Mouse (Mus musculus) midbrain, embryonic 11.5 days (tissue): ENCODE measurements around the gene Cadm2. TPM values are rescaled to one million over a fixed set of nuclear protein-coding genes. Genes with fewer than 3 reads are reported as not detected.
A peak's percentile ranks its signal among the peaks of the same experiment; 100 is the strongest.

Experiments used
- ATAC-seq: fragments of 200-750 bp; cut with Nextera tagmentation; 2 replicates; pipeline ENCODE4 v1.8.0; 2017; ENCODE audit warnings: moderate TSS enrichment, moderate library complexity; ENCODE audit not compliant: low FRiP score
- DNase-seq: peaks from one replicate; pipeline ENCODE4 v3.0.0; 2015; ENCODE audit warnings: low spot score; ENCODE audit errors: missing footprints
- H3K27ac ChIP-seq: fragments of 300-500 bp; sonication (generic); 2 replicates; pipeline ENCODE4 v1.5.1; 2014; ENCODE audit warnings: low read depth, low read length
- H3K27me3 ChIP-seq: fragments of 300-500 bp; sonication (generic); 2 replicates; pipeline ENCODE4 v1.6.1; 2014; ENCODE audit warnings: mild to moderate bottlenecking, low read length, moderate library complexity, mixed read lengths; ENCODE audit not compliant: control insufficient read depth, insufficient read depth
- H3K36me3 ChIP-seq: fragments of 300-500 bp; sonication (generic); 2 replicates; pipeline ENCODE4 v1.6.1; 2014; ENCODE audit warnings: mild to moderate bottlenecking, low read length, moderate library complexity, mixed read lengths; ENCODE audit not compliant: control insufficient read depth, insufficient read depth
- H3K4me1 ChIP-seq: fragments of 300-500 bp; sonication (generic); 2 replicates; pipeline ENCODE4 v1.6.1; 2014; ENCODE audit warnings: low read length; ENCODE audit not compliant: control insufficient read depth, insufficient read depth
- H3K4me2 ChIP-seq: fragments of 300-500 bp; sonication (generic); 2 replicates; pipeline ENCODE4 v1.6.1; 2014; ENCODE audit warnings: mild to moderate bottlenecking, moderate library complexity
- H3K4me3 ChIP-seq: fragments of 300-500 bp; sonication (generic); 2 replicates; pipeline ENCODE4 v1.5.1; 2014; ENCODE audit warnings: low read depth, low read length
- H3K9ac ChIP-seq: fragments of 300-500 bp; sonication (generic); 2 replicates; pipeline ENCODE4 v1.6.1; 2014; ENCODE audit warnings: low read length
- H3K9me3 ChIP-seq: fragments of 300-500 bp; sonication (generic); 2 replicates; pipeline ENCODE4 v1.6.1; 2016; ENCODE audit warnings: low read length; ENCODE audit not compliant: control insufficient read depth
- WGBS: fragments of 180-500 bp; shearing (Covaris S2); extraction: QIAGEN DNeasy Blood & Tissue Kit; methylation state at CpG from one replicate; pipeline ENCODE4 v1.1.7; 2014; 5-methylcytosine and 5-hydroxymethylcytosine counted together
- polyA plus RNA-seq: library from polyadenylated mRNA; unstranded; fragments of >200 nt; fragmentation: Nextera tagmentation; extraction: Ambion mirVana; gene quantifications from 2 replicates; pipeline ENCODE4 v1.2.1, GENCODE M21; 2014

Gene Cadm2
- polyA plus RNA-seq, 1 experiment from 2014 or later, result 2.0 TPM

DNA sequence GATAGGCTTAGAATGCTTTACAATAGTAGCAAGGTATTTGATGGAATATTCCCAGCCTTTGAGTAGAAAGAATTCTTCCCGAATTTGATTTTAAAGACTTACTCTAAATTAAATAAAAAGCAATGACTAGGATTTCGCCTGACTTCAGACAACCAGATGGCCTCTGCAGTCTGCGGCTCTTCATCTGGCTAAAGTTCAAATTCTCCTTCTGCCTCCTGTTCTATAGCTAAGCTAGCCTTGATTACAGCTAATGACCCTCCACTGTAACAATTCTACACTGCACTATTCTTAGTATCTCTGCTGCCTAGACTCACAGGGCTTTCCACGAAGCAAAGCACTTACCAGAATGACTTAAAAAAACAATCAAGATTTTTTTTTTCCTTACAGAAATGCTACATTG is 495.9 kb downstream of the Cadm2 start:
- Histone ChIP-seq H3K9ac (no peak overlapping the region), H3K27ac (no peak overlapping the region), H3K4me3 (no peak overlapping the region), H3K27me3 (no peaks in the 10 kb centered on the region), H3K4me2 (no peak overlapping the region), H3K9me3 (no peaks in the 10 kb centered on the region), H3K36me3 (no peaks in the 10 kb centered on the region), H3K4me1 (no peaks in the 10 kb centered on the region)
- WGBS, result 89% methylated on average over 4 of the region's 4 CpGs
- ATAC-seq, result no peak
- DNase-seq, result no peak

DNA sequence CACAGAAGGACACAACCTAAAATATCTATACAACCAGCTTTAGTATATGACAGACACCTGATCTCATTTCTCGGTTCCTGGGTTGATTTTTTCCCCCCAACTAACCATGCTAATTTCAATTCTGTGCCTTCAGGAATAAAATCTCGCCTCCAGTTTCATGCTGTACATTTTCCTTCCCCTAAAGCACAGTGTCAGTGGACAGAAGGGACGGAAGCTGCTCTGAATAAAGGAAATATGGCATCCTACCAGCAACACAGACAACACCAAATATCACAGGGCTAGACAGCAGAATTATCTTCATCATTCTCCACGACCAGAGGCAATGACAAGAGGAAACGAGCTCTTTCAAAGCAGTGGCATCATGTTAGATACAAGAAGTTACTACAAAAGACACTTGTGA is 498.2 kb downstream of the Cadm2 start:
- no peaks in the 10 kb centered on the region for H3K36me3 ChIP-seq
- no peak overlapping the region for H3K4me2 ChIP-seq
- H3K27ac ChIP-seq, result no peak overlapping the region
- WGBS, result 77% methylated on average over 5 of the region's 5 CpGs
- ATAC-seq (no peak), DNase-seq (no peak)
- H3K9me3 ChIP-seq, result no peaks in the 10 kb centered on the region
- no peak overlapping the region for H3K4me3 ChIP-seq
- H3K4me1 ChIP-seq, result no peaks in the 10 kb centered on the region
- H3K9ac ChIP-seq, result no peak overlapping the region
- no peaks in the 10 kb centered on the region for H3K27me3 ChIP-seq

DNA sequence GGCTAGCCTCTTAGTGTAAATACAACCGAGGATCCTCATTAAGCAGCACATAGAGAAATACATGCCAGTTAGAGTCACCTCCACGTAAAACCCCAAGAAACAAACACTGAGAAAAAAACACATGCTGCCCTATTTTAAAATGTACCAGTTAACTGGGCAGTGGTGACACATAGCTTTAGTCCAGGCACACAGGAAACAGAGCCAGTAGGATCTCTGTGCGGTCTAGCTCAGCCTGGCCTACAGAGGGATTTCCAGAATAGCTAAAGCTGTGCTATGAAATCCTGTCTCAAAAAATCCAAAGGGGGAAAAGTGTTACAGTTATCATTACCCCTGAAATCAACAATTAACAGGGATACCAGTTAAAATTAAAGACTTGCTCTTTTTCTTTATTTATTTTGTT is 498.9 kb downstream of the Cadm2 start:
- no peaks in the 10 kb centered on the region for H3K4me1 ChIP-seq

DNA sequence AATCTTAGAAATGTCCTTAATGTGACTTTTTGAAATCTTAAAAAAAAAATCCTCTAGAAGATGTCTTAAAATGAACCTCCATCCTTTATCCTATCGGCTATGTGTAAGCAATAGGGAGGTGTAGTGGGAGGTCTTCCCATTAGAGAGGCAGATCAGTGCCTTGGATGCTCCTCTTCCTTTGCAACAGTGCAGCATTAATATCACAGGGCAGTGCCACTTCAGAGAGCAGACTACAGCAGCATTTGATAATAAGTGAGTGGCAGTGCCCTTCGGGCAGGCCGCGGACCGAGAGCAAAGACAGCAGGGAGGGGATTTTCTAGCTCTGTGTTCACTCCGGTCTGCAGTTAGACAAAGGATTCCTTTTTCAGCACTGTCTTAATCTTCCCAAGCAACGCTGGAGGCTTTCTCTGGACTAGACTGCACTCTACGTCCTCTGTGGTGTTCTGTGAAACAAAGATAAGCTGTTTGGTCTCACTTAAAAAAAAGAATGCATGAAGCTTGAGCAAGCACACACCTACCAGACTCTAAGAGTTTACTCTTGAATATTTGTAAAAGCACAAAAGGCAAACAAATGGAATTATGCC is 514.1 kb downstream of the Cadm2 start:
- H3K36me3 ChIP-seq, result no peaks in the 10 kb centered on the region
- ATAC-seq, result peak; percentile 70
- H3K27ac ChIP-seq, result no peak overlapping the region
- no peak overlapping the region for H3K4me3 ChIP-seq
- no peak overlapping the region for H3K4me2 ChIP-seq
- no peaks in the 10 kb centered on the region for H3K9me3 ChIP-seq
- DNase-seq, result peak; percentile 84
- WGBS, result 16% methylated on average over 8 of the region's 8 CpGs
- H3K4me1 ChIP-seq, result 0 out of 2 replicates have a peak, but pooled peaks cover 2% of the 10 kb centered on the region
- no peak overlapping the region for H3K9ac ChIP-seq
- H3K27me3 ChIP-seq, result no peaks in the 10 kb centered on the region

More for the DNA sequence above, 498.9 kb downstream of the Cadm2 start:
- Histone ChIP-seq H3K27ac (no peak overlapping the region), H3K9ac (no peak overlapping the region), H3K9me3 (no peaks in the 10 kb centered on the region), H3K4me3 (no peak overlapping the region), H3K27me3 (no peaks in the 10 kb centered on the region), H3K36me3 (no peaks in the 10 kb centered on the region), H3K4me2 (no peak overlapping the region)
- DNase-seq, result no peak
- 89% methylated on average over 3 of the region's 3 CpGs for WGBS
- no peak for ATAC-seq

DNA sequence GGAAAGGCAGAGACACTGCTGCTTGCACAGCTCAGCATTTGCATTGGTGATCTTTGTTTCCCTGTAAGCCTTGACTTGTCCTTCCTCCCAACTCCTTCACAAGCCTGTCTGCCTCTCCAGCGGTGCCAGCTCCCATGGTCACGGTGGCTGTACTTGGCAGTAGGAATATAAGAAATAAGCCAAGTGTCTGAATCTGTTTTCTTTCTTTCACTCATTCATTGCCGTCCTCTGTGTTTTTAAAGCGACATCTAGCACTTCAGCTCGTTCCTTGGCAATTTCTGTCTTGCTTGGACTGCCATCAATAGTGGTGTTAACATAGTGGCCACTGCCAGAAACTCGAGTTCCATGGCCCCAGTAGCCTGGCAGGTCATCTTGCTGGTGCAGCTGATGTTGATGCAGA is 524.0 kb downstream of the Cadm2 start:
- DNase-seq (no peak), ATAC-seq (no peak)
- no peaks in the 10 kb centered on the region for H3K9me3 ChIP-seq
- no peak overlapping the region for H3K27ac ChIP-seq
- H3K4me1 ChIP-seq, result no peaks in the 10 kb centered on the region
- no peak overlapping the region for H3K9ac ChIP-seq
- 76% methylated on average over 6 of the region's 6 CpGs for WGBS
- no peak overlapping the region for H3K4me3 ChIP-seq
- no peak overlapping the region for H3K4me2 ChIP-seq
- no peaks in the 10 kb centered on the region for H3K27me3 ChIP-seq
- H3K36me3 ChIP-seq, result no peaks in the 10 kb centered on the region

DNA sequence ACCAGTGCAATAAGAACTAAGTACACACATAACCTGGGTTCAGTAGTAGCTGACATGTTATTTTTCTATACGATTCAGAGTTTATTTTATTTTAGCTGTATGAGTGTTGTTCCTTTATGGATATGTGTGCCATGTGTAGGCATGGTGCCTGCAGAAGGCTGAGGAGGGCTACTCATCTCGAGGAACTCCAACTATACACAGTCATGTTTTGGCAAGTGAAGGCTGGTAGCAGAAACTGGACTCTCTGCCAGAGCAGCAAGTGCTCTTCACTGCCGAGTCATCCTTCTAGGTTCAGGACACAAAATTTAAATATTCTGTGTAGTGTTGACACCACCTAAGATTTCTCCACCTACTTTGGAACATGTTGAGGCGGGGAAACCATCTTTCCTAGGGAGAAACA is 524.8 kb downstream of the Cadm2 start:
- Histone ChIP-seq H3K27me3 (no peaks in the 10 kb centered on the region), H3K9me3 (no peaks in the 10 kb centered on the region), H3K4me2 (no peak overlapping the region), H3K9ac (no peak overlapping the region), H3K4me3 (no peak overlapping the region), H3K36me3 (no peaks in the 10 kb centered on the region), H3K27ac (no peak overlapping the region), H3K4me1 (no peaks in the 10 kb centered on the region)
- no peak for ATAC-seq
- WGBS, result 90% methylated on average over 4 of the region's 4 CpGs
- no peak for DNase-seq

DNA sequence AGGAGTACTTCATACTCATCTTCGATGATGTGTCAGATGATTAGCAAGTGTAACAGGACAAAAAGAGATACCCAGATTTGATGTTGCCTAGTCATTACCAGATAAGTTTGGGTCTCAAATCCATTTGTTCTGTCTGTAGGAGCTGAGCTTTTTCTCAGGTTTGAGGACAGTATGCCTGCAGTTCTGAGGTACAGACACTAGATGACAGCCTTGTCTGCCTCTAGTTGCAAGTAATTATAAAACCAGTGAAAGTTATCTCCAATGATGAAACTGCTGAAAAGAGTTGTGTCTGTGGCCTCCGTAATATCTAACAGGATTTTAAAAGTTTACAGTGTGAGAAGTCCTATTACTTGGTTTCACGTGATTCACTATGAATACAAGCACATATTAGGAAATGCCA is 531.0 kb downstream of the Cadm2 start:
- no peak overlapping the region for H3K9ac ChIP-seq
- H3K27ac ChIP-seq, result no peak overlapping the region
- no peak overlapping the region for H3K4me2 ChIP-seq
- no peak for ATAC-seq
- no peak overlapping the region for H3K4me3 ChIP-seq
- H3K4me1 ChIP-seq, result no peaks in the 10 kb centered on the region
- H3K27me3 ChIP-seq, result no peaks in the 10 kb centered on the region
- H3K36me3 ChIP-seq, result no peaks in the 10 kb centered on the region
- WGBS, result 66% methylated on average over 3 of the region's 3 CpGs
- H3K9me3 ChIP-seq, result no peaks in the 10 kb centered on the region
- no peak for DNase-seq

DNA sequence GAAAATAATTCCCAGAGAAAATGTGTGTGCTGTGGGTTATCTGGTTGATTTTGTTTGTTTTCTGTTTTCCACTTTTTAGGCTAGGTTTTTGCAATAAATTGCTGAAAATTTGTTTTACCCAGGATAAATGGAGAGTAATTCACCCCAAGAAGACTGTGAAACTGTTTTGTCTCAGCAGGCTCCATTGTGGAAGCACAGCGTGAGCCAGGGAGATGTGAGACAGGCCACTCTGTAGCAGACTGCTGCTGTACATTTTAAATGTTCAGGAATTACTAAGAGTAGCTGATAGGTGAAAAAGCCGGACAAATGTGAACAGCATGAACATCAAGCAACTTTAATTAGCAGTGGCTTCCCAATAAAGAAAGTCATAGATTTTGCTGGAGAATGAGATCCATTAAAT is 541.4 kb downstream of the Cadm2 start:
- WGBS, result 62% methylated on average over 2 of the region's 2 CpGs
- no peak overlapping the region for H3K4me3 ChIP-seq
- no peak overlapping the region for H3K27ac ChIP-seq
- H3K9ac ChIP-seq, result no peak overlapping the region
- H3K4me1 ChIP-seq, result no peaks in the 10 kb centered on the region
- H3K27me3 ChIP-seq, result no peaks in the 10 kb centered on the region
- DNase-seq (no peak), ATAC-seq (no peak)
- H3K36me3 ChIP-seq, result no peaks in the 10 kb centered on the region
- no peaks in the 10 kb centered on the region for H3K9me3 ChIP-seq
- no peak overlapping the region for H3K4me2 ChIP-seq

DNA sequence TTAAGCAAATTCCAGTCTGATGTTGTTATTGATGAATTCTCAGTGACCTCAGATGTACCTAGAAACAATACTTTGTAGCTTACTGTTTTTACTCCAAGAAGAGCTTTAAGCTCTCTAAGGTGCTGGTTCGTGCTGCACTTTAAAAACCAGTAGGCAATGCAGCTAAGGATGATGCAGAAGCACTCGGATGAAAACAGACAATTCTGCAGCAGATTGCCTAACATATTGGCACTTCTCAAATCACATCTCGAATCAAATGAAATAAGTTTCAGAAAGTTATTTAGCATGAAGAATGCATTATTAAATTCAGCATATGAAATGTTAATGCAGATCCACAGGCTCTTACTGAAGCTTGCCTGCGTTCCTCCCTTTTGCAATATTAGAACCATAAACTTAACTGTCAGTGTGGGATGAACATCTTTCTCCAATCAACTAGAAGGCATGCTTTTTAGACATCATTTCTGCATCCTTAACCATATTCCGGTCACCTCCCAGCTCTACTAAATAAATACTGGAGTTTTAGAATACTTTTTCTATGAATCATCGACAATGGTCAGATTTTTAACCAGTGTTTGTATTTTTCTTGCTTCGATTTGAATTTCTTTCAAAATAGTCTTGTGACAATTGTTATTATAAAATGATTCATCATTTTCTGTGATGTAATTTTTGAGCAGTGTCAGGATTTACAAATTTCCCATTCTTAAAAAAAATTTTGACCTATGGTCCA is 544.4 kb downstream of the Cadm2 start:
- ATAC-seq (no peak), DNase-seq (no peak)
- Histone ChIP-seq H3K4me1 (no peaks in the 10 kb centered on the region), H3K9ac (no peak overlapping the region), H3K4me3 (no peak overlapping the region), H3K9me3 (no peaks in the 10 kb centered on the region), H3K4me2 (no peak overlapping the region), H3K27ac (no peak overlapping the region), H3K27me3 (no peaks in the 10 kb centered on the region), H3K36me3 (no peaks in the 10 kb centered on the region)
- WGBS, result 89% methylated on average over 7 of the region's 7 CpGs
